Mouse (Mus musculus): ENCODE measurements at regions not wholly inside any gene's neighbourhood (a gene's known extent, or its start where the extent isn't known, plus 50 kb on each side); places are given as distances from the start of the nearest gene placed in this dataset.
A peak's percentile ranks its signal among the peaks of the same experiment; 100 is the strongest.

- no peaks in the 10 kb centered on the region for H3K27me3 ChIP-seq (ENCODE audit: control insufficient read depth, insufficient read depth, low read length)
- no peak overlapping the region for H3K9ac ChIP-seq (replicated peaks; ENCODE audit: low read depth, low read length)
- H3K4me2 ChIP-seq (replicated peaks; ENCODE audit: low read depth, low read length), result no peak overlapping the region
- no peak for ATAC-seq (ENCODE audit: insufficient number of reproducible peaks, insufficient read depth, low FRiP score, low read depth)
- H3K4me3 ChIP-seq (ENCODE audit: low read depth, low read length), result no peak overlapping the region
- 0 out of 2 replicates have a peak, but pooled peaks cover 3% of the 10 kb centered on the region for H3K4me1 ChIP-seq (ENCODE audit: control insufficient read depth, insufficient read depth, low read length)
- H3K27ac ChIP-seq (ENCODE audit: low read length), result no peak overlapping the region
- H3K36me3 ChIP-seq (ENCODE audit: control insufficient read depth, insufficient read depth, low read length), result no peaks in the 10 kb centered on the region
- 35% methylated on average over 8 of the region's 8 CpGs for WGBS
- H3K9me3 ChIP-seq (ENCODE audit: control insufficient read depth, low read depth, low read length), result no peaks in the 10 kb centered on the region
These were observed 188.0 kb upstream of the Hes1 start for GRCm38 (mm10) chr16:29876196-29876595.

DNA sequence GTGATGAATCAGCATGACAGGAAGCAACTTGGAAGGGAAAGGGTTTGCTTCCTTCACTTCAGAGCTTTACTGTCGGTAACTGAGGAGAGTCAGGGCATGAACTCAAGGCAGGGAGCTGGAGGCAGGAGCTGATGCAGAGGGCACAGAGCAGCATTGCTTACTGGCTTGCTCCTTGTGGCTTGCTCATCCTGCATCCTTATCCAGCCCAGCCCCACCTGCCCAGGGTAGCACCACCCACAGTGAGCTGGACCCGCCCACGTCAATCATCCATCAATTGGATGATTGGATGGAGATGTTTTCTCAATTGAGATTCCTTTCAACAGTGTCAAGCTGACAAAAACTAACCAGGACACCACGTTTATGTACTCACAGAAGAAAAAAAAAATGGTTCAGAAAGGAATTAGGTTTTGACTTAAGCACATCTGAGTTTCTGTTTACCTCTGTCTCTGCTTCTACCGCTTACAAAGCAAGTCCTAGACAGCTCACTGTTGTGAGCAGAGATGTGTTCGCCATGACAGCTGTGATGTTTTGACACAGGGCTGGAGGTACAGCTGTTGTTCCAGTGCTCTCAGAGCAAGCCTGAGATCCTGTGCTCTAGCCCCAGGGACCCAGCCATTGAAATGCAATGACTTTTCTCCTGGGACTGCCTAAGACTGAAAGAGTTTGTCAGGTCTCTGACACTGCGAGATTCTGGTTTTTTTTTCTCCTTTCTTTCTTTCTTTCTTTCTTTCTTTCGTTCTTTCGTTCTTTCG lies 186.6 kb upstream of the Hes1 start:
- no peaks in the 10 kb centered on the region for H3K9me3 ChIP-seq (ENCODE audit: control insufficient read depth, low read depth, low read length)
- whole genome bisulfite sequencing, result 35% methylated on average over 10 of the region's 10 CpGs
- H3K36me3 ChIP-seq (ENCODE audit: control insufficient read depth, insufficient read depth, low read length), result no peaks in the 10 kb centered on the region
- ATAC-seq (ENCODE audit: insufficient number of reproducible peaks, insufficient read depth, low FRiP score, low read depth), result no peak
- peaks cover 15% of the 10 kb centered on the region for H3K4me1 ChIP-seq (ENCODE audit: control insufficient read depth, insufficient read depth, low read length)
- H3K27ac ChIP-seq (ENCODE audit: low read length), result no peak overlapping the region
- H3K4me2 ChIP-seq (replicated peaks; ENCODE audit: low read depth, low read length), result no peak overlapping the region
- no peaks in the 10 kb centered on the region for H3K27me3 ChIP-seq (ENCODE audit: control insufficient read depth, insufficient read depth, low read length)
- no peak overlapping the region for H3K9ac ChIP-seq (replicated peaks; ENCODE audit: low read depth, low read length)
- no peak overlapping the region for H3K4me3 ChIP-seq (ENCODE audit: low read depth, low read length)

GRCm38 (mm10) chr16:29879665-29880064 lies 184.5 kb upstream of the Hes1 start:
- H3K27me3 ChIP-seq (ENCODE audit: control insufficient read depth, insufficient read depth, low read length), result no peaks in the 10 kb centered on the region
- no peaks in the 10 kb centered on the region for H3K9me3 ChIP-seq (ENCODE audit: control insufficient read depth, low read depth, low read length)
- no peaks in the 10 kb centered on the region for H3K36me3 ChIP-seq (ENCODE audit: control insufficient read depth, insufficient read depth, low read length)
- WGBS, result 79% methylated on average over 6 of the region's 6 CpGs
- no peak overlapping the region for H3K4me3 ChIP-seq (ENCODE audit: low read depth, low read length)
- ATAC-seq (ENCODE audit: insufficient number of reproducible peaks, insufficient read depth, low FRiP score, low read depth), result no peak
- no peak overlapping the region for H3K9ac ChIP-seq (replicated peaks; ENCODE audit: low read depth, low read length)
- no peak overlapping the region for H3K27ac ChIP-seq (ENCODE audit: low read length)
- H3K4me1 ChIP-seq (ENCODE audit: control insufficient read depth, insufficient read depth, low read length), result peaks cover 19% of the 10 kb centered on the region
- H3K4me2 ChIP-seq (replicated peaks; ENCODE audit: low read depth, low read length), result no peak overlapping the region

GRCm38 (mm10) chr16:29881497-29881896 lies 182.7 kb upstream of the Hes1 start:
- ATAC-seq (ENCODE audit: insufficient number of reproducible peaks, insufficient read depth, low FRiP score, low read depth), result no peak
- Histone ChIP-seq H3K9me3 (ENCODE audit: control insufficient read depth, low read depth, low read length) (no peaks in the 10 kb centered on the region), H3K4me3 (ENCODE audit: low read depth, low read length) (no peak overlapping the region), H3K27ac (ENCODE audit: low read length) (no peak overlapping the region), H3K4me1 (ENCODE audit: control insufficient read depth, insufficient read depth, low read length) (peaks cover 19% of the 10 kb centered on the region), H3K4me2 (replicated peaks; ENCODE audit: low read depth, low read length) (no peak overlapping the region), H3K27me3 (ENCODE audit: control insufficient read depth, insufficient read depth, low read length) (no peaks in the 10 kb centered on the region), H3K9ac (replicated peaks; ENCODE audit: low read depth, low read length) (no peak overlapping the region), H3K36me3 (ENCODE audit: control insufficient read depth, insufficient read depth, low read length) (no peaks in the 10 kb centered on the region)
- WGBS, result 38% methylated on average over 12 of the region's 12 CpGs

DNA sequence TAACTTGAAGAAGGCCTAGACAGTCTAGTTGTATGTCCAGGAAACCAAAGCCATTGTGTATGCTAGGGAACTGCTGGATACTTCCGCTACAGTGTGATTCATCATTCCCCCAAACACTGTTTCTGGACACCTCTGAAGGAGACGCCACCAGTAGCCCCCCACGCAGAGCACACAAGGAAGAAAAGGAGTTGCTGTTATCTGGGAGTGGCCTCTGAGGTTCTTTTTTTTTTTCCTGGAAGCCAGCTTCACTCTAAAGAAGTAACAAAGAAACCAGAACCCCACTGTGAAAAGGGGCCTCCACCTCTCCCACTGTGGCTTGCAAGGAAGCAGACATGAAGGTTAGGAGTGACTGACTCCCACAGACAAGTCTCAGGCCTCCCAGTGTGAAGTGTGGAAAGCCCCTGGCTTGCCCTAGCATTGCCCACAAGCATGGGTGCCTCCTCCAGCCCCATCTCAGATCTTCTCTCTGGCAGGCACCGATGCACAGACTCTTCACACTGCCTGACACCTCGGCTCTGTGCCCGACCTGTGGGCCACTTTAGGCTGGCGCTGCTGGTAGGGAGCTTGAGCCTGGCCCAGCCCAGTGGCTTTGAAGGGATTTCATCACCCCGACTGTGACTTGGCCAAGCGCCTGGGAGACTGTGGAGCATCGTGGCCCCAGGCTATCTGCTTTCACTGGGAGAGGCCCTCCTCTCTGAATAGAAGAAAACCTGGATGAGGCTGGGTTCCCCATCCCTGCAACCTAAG lies 181.8 kb upstream of the Hes1 start:
- 24% methylated on average over 10 of the region's 10 CpGs for WGBS
- Histone ChIP-seq H3K36me3 (ENCODE audit: control insufficient read depth, insufficient read depth, low read length) (no peaks in the 10 kb centered on the region), H3K4me1 (ENCODE audit: control insufficient read depth, insufficient read depth, low read length) (peaks cover 16% of the 10 kb centered on the region), H3K9me3 (ENCODE audit: control insufficient read depth, low read depth, low read length) (no peaks in the 10 kb centered on the region), H3K4me3 (ENCODE audit: low read depth, low read length) (no peak overlapping the region), H3K4me2 (replicated peaks; ENCODE audit: low read depth, low read length) (no peak overlapping the region), H3K27me3 (ENCODE audit: control insufficient read depth, insufficient read depth, low read length) (no peaks in the 10 kb centered on the region), H3K27ac (ENCODE audit: low read length) (no peak overlapping the region), H3K9ac (replicated peaks; ENCODE audit: low read depth, low read length) (no peak overlapping the region)
- no peak; the same call in 1 of the 2 replicates for ATAC-seq (ENCODE audit: insufficient number of reproducible peaks, insufficient read depth, low FRiP score, low read depth)

DNA sequence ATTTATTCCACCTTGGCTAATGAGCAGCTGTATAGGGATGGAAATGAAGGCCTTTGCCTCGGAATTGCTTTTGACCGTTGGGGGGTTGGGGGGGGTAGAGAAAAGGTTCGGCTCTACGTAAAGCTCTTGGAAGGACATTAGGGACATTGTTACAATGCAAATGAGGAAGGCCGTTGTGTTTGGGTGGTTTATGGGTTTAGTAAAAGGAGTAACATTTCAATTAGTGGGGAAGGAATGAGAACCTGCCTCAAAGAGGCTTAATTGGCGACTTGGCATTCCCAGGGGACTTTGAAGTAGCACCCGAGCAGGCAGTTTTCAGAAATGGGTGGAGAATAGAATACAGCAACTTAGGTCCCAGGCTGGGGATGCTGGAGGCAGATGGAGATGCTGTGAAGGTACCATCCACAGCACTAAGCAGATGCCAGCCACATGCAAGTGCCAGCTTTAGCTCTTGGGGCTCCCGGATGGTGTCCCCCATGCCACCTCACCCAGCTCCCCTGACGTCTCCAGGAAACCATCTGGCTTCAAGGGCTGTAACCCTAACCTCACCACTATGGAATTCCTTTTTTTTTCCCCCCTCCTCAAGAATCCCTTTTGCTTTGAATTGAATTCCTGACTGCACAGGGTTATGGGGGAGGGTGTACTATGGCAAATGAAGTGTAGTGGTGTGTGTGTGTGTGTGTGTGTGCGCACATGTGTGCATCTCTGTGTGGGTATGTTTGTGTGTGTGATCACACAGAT lies 180.8 kb upstream of the Hes1 start:
- Histone ChIP-seq H3K9ac (replicated peaks; ENCODE audit: low read depth, low read length) (no peak overlapping the region), H3K4me2 (replicated peaks; ENCODE audit: low read depth, low read length) (no peak overlapping the region), H3K27ac (ENCODE audit: low read length) (no peak overlapping the region), H3K9me3 (ENCODE audit: control insufficient read depth, low read depth, low read length) (no peaks in the 10 kb centered on the region), H3K4me1 (ENCODE audit: control insufficient read depth, insufficient read depth, low read length) (peaks cover 15% of the 10 kb centered on the region), H3K27me3 (ENCODE audit: control insufficient read depth, insufficient read depth, low read length) (no peaks in the 10 kb centered on the region), H3K4me3 (ENCODE audit: low read depth, low read length) (no peak overlapping the region), H3K36me3 (ENCODE audit: control insufficient read depth, insufficient read depth, low read length) (no peaks in the 10 kb centered on the region)
- WGBS, result 52% methylated on average over 10 of the region's 10 CpGs
- ATAC-seq (ENCODE audit: insufficient number of reproducible peaks, insufficient read depth, low FRiP score, low read depth), result peak; percentile 42; the same call in 1 of the 2 replicates

GRCm38 (mm10) chr16:29884899-29885298 lies 179.3 kb upstream of the Hes1 start:
- Histone ChIP-seq H3K36me3 (ENCODE audit: control insufficient read depth, insufficient read depth, low read length) (no peaks in the 10 kb centered on the region), H3K4me2 (replicated peaks; ENCODE audit: low read depth, low read length) (no peak overlapping the region), H3K9ac (replicated peaks; ENCODE audit: low read depth, low read length) (no peak overlapping the region), H3K4me3 (ENCODE audit: low read depth, low read length) (no peak overlapping the region), H3K9me3 (ENCODE audit: control insufficient read depth, low read depth, low read length) (no peaks in the 10 kb centered on the region), H3K27me3 (ENCODE audit: control insufficient read depth, insufficient read depth, low read length) (no peaks in the 10 kb centered on the region), H3K4me1 (ENCODE audit: control insufficient read depth, insufficient read depth, low read length) (peaks cover 15% of the 10 kb centered on the region), H3K27ac (ENCODE audit: low read length) (no peak overlapping the region)
- 66% methylated on average over 4 of the region's 4 CpGs for WGBS
- ATAC-seq (ENCODE audit: insufficient number of reproducible peaks, insufficient read depth, low FRiP score, low read depth), result no peak

GRCm38 (mm10) chr16:29886755-29887154 lies 177.4 kb upstream of the Hes1 start:
- WGBS, result 68% methylated on average over 4 of the region's 4 CpGs
- no peaks in the 10 kb centered on the region for H3K36me3 ChIP-seq (ENCODE audit: control insufficient read depth, insufficient read depth, low read length)
- peaks cover 10% of the 10 kb centered on the region for H3K4me1 ChIP-seq (ENCODE audit: control insufficient read depth, insufficient read depth, low read length)
- ATAC-seq (ENCODE audit: insufficient number of reproducible peaks, insufficient read depth, low FRiP score, low read depth), result no peak
- H3K9ac ChIP-seq (replicated peaks; ENCODE audit: low read depth, low read length), result no peak overlapping the region
- no peaks in the 10 kb centered on the region for H3K27me3 ChIP-seq (ENCODE audit: control insufficient read depth, insufficient read depth, low read length)
- H3K4me3 ChIP-seq (ENCODE audit: low read depth, low read length), result no peak overlapping the region
- H3K4me2 ChIP-seq (replicated peaks; ENCODE audit: low read depth, low read length), result no peak overlapping the region
- H3K9me3 ChIP-seq (ENCODE audit: control insufficient read depth, low read depth, low read length), result no peaks in the 10 kb centered on the region
- no peak overlapping the region for H3K27ac ChIP-seq (ENCODE audit: low read length)

All from stomach, embryonic 14.5 days (tissue).